Mouse (Mus musculus): ENCODE data around the gene Fam178b.
"Not testable (repeated sequence)": the region's sequence is repeated elsewhere in the genome, so short reads cannot be mapped to it uniquely, and the experiment has no call there.

The Fam178b gene

DNA sequence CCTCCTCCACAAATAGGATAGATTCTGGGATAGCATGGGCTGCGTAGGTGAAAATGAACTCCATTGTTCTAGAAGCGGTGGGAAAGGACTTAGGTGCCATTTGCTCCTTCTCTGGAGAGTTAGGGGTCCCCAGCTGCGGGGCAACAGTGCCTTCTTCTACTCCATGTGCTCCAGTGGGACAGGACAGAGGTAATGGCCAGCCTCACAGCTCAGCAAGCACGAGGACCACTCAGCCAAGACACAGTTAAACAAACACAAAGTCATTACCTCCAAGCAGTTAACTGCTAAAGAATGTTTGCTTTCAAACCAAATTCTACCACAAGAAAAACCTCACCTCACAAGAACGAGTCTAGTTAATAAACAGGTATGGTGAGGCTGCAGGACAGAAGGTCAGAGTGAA is 57.5 kb downstream of the Fam178b start:
- DNase-seq: no peak

DNA sequence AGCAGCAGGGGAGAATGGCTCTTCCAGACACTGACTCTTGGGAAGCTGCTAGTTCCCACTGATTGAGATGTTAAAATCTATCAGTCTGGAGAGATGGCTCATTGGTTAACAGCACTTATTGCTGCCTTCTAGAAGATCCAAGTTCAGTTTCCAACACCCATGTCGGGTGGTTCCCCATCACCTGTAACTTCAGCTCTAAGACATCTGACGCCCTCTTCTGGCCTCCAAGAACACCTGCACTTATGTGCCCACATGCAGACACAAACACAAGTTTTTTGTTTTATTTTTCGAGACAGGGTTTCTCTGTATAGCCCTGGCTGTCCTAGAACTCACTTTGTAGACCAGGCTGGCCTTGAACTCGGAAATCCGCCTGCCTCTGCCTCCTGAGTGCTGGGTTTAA is 67.0 kb downstream of the Fam178b start:
- not testable (repeated sequence) for DNase-seq

DNA sequence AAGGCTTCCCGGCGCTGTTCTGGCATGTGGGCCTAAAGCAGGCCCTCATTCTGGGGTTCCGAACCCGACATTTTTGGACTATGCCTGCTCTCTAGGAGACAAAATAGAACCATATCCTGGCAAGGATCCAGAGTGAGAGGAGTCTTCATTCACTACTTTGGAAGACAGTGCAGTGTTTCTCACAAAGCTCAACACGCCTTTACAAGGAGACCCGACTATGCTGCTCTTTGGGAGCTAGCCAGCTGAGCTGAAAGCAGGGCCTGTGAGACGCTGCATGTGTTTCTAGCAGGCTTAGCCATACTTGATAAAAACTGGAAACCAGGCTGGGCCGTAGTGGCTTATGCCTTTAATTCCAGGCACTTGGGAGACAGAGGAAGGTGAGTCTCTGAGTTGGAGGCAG is 67.8 kb downstream of the Fam178b start:
- peak; percentile 43 for DNase-seq

DNA sequence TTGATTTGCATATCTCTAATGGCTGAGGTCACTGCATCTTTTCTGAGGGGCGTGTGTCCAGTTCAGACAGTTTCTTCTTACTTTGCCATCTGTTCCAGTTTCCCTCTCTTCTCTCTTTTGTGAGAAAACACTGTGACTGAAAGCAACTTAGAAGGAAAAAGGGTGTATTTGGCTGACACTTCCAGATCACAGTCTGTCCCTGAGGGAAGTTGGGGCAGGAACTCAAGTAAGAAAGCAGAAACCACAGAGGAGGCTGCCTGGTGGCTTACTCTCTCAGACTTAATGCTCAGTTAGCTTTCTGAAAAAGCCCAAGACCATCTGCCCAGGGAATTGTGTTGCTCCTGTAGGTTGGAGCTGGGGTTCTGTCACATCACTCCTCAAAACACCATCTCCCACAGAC is 68.4 kb downstream of the Fam178b start:
- DNase-seq: no peak

DNA sequence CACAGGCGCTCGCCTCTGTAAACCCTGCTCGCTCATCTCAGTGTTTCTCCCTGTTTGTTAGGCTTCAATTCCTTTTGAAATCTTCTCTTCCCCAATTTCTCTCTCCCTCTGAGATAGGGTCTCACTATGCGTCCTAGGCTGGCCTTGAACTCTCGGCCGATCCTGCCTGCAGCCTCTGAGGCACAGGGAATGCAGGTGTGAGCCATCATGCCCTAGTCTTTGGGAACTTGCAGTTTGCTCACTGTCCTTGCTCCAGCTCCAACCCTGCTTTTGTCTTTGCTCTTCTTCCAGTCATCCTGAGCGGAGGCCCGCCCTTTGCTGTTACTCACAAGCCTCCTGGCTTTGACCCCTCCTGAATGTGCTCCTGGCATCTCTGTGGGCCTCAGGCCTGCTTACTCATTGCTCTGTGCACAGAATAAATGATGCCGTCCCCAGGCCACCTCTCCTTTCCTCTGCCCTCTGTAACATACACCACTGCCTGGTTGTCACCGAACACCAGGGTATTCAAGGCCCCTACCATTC is 69.5 kb downstream of the Fam178b start:
- DNase-seq: no peak

DNA sequence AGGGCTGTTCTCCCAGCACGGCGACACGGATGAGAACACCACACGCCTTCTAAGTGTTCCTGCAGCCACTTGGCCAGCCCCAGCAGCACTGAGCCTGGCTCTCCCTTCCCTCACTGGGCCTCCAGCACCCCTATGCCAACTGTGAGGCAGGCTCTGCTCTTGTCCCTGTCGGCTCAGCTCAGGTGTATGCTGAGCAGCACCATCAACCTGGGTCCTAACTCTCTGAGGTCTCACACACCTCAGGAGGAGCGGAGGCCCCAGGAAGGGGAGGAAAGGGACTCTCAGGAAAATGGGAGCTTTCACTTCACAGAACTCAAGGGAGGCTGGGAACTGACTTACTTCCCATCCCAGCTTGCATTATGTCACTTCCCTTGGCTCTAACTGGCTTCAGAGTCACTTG is 70.6 kb downstream of the Fam178b start:
- no peak for DNase-seq

DNA sequence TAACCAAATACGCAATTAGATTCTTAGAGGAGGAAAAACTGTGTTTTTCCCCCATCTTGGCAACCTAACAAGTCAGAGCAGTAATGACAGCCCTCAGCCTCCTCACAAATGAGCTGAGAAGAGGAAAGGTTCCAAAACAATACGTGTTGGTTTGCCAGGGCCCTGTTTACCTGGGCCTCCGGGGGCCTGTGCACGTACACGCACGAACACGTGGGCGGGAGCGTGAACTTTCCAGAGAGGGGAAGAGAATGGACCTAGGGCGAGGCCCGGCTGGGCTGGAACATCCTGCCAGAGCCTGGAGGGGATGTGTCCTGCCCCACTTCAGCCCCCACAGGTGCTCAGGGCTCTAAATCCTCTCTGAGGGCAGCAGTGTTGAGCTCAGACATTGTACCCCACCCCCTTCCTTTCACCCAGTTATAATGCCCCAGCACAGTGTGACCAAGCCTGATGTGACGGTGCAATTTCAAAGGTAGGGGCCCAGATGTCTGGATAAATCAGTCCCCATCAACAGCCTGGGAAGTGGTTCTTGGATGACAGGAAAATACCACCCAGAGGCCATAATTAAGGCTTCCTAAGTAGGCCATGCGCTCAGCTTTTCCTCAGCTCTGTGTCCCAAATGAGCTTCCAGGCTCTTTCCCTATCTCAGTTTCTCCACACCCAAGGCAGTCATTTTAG is 71.4 kb downstream of the Fam178b start:
- no peak for DNase-seq

DNA sequence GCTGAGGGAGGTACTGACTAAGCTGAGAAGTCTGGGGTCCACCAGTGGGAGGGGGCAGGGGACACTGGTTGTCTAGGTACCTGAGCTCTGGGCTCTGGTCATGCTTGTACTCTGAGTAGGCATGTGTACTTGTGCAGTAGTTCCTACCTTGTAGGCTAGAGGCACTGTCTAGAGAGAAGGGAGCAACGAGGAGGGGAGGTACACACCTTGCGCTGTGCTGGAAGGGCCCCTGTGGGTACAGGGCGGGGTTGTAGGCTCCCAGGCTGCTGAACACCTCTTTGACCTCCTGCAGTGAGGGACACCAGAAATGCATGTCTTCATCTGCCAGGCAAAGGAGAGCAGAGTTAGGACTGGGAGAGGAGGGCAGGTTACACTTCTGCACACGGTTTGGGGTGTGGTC is 74.8 kb downstream of the Fam178b start:
- DNase-seq: no peak

DNA sequence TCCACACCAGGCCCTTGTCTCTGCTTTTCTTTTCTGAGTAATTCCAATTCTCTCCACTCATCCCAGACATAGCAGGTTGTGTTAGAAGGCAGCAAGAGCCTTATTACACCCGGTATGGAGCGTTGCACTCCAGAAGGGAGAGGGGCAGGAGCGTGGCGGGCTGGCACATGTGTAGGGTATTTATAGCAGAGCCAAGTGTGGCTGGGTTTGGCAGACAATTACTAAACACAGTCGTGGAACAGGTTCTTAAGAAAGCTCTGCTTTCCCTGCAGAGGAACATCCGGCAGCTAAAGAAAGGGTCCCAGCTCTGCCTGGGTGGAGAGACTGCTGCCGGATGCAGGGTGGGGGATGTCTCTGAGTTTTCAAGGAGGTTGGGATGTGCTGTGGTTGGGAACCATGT is 76.0 kb downstream of the Fam178b start:
- no peak for DNase-seq

DNA sequence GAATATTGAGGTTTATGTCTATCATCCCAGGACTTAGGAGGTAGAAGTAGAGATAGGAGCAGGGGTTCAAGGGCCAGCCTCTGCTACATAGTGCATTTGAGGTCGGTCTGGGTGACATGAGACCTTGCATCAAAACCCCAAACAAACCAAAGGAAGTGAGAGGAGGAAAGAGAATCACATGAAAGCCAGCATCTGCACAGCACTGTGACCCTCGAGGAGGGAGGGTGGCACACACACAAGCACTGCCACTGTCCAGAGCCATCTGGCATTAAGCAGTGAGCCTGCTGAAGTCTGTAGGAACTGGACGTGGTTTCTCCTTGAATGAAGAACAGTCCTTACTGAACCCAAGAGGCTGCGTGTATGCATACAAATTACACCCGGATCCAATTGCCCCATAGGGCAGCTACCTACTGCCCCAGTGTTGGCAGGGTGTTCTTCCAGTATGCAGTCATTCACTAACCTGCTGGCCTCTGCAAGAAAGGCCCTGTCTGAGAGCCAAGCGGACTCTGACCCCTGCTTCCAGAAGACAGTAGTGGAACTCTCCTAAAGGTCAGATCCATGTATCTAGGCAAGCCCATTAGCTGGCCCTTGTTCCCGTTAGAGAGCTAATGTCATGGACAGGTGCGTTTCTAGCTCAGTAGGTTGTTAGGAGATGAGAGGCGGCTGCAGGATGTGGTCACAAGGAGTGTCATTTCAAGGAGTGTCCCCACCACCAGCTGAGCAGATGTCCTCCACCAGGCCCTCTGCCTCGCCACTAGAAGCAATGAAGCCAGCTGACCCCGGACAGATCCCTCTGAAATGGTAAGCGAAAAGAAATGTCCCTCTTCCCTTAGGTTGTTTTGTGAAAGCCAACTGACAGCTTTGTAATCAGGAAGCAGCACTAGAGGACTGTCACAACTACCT is 78.5 kb downstream of the Fam178b start:
- peak; percentile 62 for DNase-seq

DNA sequence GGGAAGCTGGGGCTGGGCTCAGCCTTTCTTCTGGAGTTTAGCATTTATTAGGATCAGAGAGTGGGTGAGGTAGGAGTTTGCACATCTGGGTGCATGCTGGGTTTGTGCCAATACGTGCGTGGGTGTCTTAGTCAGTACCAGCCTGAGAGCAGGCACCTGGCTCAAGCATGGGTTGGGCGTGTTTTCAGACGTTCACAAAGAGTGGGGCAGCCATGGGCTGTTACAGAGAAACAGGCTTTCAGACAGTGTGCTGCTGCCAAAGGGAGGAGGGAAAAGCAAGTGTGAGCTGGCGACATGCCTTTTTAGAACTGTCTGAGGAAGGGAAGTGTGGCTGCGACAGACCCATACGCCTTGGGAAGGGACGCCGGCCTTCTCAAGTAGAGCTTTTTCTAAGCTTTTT is 79.6 kb downstream of the Fam178b start:
- DNase-seq: peak; percentile 64

DNA sequence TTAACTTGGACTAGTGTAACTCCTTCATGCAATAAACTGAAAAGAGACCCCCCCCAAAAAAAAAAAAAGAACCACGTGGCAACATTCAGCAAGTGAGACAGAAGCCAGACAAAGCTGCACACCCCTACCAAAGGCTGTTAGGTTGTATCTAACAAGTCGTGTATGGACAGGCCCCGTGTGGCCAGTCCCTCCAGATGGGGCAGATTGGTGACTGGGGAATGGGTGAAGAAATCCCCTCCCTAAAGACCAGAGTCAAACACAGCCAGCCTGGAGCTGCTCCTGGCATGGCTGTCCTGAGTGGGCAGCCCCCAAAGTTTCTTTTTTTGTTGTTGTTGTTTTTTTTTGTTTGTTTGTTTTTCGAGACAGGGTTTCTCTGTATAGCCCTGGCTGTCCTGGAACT is 80.7 kb downstream of the Fam178b start:
- DNase-seq: no peak

DNA sequence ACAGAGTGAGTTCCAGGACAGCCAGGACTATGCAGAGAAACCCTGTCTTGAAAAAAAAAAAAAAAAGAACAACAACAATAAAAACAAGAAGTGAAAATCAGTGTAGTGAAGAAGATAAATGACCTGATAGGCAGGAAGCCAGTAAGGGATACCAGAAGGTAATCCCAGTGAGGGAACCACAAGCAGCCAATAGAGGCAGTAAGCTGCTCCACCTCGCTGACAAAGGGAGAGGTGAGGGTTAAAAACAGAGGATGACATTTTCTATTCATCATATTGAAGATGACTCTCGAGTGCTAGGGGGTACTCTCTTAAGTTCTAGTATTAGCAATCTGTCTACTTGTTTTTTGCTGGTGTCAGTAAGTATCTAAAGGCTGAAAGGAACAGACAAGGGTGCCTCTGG is 84.6 kb downstream of the Fam178b start:
- no peak for DNase-seq

DNA sequence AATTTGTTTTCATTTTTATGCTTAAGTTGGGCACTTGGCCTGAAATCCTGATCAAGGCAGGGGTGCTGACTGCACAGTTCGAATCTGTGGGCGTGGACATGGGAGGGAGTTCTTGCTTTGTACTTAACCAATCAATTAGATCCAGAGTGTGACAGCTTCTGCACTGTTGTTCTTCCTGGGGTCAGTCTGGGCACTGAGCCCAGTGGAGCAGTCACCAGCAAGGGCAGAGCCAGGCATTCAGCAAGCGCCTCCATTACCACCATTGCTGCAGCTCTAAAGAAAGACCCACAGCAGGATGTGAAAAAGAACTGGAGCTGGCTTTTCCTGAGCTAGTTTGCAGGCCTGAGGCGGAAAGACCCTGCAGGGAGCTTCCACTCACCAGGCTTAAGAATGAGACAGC is 86.9 kb downstream of the Fam178b start:
- peak; percentile 78 for DNase-seq

DNA sequence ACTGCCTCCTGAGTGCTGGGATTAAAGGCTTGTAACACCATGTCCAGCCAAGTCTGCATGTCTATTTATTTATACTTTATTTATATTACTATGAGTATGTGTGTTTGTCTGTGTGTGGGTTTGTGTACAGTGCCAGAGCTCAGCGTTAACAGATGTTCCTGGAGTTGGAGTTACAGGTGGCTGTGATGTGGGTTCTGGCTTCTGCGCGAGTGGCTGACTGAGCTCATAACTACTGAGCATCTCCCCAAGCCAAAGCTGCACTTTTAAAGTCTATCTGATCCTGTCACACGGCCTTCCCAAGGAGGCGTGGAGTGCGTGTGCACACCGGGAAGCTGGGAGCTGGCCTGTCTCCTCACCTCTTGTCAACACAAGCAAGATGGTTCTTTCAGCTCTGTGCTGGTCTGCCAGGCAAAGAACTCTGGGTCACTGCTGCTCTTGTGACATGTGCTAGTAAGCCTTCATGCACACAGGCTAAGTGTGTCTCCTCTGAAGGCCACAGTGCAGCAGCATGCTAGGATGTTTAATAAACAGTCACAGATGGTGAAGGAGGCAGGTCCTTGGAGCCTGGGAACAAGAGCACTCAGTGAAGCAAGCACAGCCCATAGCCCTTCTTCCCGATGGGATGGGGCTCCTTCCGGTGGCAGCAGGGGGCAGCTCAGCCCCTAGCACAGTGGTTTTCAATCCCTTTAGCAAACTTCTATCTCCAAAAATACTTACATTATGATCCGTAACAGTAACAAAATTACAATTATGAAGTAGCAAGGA is 87.6 kb downstream of the Fam178b start:
- no peak for DNase-seq

DNA sequence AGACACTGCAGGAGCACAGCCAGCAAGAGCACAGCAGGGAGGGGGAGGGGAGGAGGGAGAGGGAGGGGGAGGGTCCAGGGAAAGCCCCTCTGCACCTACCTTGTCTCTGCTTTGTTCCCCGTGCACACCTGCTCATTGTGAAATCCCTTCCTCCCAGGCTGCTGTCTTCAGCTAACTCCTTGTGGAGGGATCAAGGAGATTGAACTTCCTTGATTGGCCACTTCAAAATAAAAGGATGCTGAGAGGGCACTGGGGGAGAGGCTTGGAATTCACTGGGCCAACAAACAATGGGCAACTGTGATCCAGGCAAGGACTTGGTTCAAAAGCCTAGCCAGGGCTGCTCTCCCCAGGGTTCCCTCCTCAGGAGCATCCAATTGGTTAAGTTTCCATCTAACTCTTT is 89.9 kb downstream of the Fam178b start:
- DNase-seq: no peak

DNA sequence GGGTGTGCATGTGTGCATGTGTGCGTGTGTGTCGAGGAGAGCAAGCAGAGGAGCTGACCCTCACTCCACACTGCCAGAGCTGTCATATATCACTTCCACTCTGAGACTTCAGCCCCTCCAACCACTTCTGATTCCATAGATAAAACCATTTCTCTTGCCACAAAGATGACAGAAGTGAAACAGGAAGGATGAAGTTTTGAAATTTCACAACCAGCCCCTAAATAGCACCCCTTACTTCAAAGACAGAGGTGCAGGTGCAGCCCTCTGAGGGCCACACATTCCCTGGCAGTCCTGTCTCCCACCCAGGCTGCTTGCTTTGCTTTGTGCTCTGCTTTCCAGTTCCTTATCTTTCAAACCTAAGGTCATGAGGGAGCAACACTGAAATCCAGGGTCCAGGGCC is 91.6 kb downstream of the Fam178b start:
- no peak for DNase-seq

DNA sequence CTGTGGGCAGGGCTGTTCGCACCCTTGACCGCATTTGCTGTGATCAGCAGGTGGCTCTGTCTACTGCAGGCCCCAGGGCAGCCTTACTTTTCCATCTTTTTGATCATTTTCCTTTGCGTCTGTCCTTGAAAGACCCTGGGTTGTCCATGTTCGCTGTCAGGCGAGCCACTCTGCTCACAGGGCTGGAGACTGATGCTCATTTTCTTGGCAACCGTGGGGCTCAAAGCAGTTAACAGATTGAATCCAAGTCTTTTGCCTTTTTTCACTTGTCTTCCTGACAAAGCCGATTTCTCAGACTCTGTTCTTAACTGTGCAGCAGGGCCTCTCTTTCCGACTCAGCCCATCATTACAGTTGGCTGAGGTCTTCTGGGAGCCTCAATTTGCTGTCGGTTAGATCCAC is 92.3 kb downstream of the Fam178b start:
- no peak for DNase-seq

DNA sequence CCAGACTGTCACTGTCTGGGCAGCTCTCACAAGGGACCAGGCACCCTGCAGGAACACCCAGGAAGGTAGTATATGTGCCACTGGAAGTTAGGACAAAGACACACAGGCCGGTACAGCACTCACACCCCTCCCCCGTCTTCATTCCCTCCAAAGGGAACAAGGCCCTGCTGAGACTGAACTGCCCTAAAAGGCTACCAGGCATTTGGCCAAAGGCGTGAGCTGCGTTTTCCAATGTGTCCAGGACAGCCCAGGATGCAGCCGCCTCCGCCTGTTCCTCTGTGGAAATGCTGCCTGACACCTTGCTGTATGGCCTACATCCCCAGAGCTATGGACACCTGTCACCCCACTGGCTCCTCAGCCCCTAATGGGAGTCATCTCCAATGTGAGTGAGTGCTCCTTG is 93.5 kb downstream of the Fam178b start:
- peak; percentile 82 for DNase-seq

DNA sequence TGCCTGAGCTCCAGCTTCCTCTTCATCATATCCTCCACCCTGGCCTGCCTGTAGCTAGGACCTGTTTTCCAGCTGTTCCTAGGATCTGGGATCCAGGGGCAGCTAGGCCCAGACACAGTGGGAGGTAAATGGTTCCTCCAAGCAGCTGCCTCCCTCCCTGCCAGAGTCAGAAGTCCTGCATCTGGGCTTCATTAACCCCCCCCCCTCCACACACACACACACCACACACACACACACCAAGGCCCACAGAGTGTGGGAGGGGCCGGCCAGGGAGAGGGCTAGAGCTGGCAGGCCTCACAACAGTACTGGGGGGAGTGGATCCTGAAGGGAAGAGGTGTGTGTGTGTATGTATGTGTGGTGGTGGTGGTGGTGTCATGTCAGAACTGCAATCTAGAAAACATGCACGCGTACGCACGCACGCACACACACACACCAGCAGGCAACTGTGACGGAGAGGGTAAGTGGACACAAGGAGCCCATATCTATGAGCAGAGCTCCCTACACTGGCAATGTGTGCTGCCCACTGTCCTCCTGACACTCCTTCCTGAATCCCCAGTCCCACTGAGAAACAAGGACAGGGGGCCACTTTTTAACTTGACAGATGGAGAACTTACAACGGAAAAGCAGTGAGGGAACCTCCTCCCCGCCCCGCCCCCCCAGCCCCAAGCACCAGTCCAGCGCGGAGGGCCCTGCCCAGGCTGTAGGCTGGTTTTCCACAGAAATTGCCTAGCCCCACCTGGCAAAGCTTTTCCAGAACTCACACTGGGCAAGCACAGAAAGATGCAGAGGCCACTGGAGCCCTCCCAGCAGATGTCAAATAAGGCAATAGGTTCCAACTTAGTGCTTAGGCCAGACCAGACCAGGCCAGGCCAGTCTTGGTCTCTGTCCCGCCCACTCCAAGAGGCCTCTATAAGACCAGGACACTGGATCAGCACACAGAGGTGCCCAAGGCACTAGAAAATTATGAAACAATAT is 94.2 kb downstream of the Fam178b start:
- peak; percentile 66 for DNase-seq

DNA sequence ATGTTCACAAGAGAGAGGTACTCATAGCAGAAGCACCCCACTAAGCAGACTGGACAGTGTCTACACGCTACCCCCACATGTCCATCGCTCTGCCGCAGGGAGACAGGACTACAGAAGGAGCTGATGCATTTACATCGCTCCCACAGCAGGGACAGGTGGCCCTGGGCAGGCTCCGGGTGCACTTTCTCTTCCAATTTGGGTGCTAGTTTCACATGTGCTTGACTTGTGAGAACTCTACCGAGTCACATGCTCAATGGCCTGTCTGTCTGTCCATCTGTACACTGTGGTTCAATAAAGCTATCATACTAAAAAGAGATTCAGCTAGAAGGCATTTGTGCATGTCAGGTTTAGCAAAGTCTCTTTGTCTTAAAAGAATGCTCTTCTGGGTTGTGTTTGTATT is 95.1 kb downstream of the Fam178b start:
- DNase-seq: no peak

DNA sequence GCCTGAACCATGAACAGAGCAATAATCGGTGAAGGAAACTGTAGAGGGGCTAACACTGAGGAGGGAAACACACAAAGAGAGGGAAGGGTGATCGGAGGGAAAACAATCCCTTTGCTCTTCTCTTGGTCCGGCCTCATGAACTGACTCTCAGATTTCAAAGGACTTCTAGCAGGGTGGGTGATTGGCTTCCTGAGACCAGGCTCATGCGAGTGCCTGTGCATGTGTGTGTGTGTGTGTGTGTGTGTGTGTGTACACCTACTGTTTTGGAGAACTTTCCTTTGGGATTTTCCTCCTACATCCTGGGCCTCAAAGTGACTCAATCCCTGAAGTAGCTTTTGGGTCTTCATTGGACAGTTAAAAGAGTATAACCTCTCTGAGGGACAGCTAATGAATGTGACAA is 96.7 kb downstream of the Fam178b start:
- no peak for DNase-seq
